Mouse (Mus musculus): ENCODE data around the gene Wasl.
A peak's percentile ranks its signal among the peaks of the same experiment; 100 is the strongest.

Wasl gene

DNA sequence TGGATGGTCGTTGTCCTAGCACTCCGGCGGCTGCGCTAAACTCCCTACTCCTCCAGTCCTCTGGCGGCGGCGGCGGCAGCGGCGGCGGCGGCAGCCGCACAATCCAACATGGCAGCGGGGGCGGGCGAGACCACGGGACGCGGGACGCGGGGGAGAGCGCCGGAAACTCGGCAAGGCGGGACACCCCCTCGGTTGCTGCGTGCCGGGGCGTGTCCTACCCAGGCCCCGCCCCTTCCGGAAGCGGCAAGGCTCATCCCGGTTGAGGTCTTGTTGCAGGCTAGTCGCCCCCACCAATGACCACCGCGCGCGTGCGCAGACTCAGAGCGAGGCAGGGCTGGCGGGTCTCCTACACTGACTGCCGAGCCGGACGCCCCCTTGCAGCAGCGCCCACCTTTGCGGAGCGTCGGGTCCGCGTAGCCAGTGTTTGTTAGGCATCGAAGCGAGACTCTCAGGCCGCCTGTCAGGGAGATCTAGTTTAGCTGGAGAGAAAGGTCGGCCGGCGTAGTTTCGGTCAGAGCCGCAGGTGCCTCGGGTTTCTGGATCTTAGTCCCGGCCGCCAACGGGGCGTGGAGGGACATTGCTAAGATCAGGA, at the start of gene Wasl:
Gene Wasl, minus strand, starts transcription at position 143 of the 592 bp plus-strand sequence.
- DNase-seq (ENCODE audit: low read depth) = peak; percentile 97

- DNase-seq (ENCODE audit: low read depth) = no peak
Measured at GRCm38 (mm10) chr6:24707499-24707898, 42.7 kb upstream of the Wasl start.

- DNase-seq (ENCODE audit: low read depth) = peak; percentile 62
Measured at GRCm38 (mm10) chr6:24707090-24707489, 42.3 kb upstream of the Wasl start.

- DNase-seq (ENCODE audit: low read depth) = no peak
Measured at GRCm38 (mm10) chr6:24697216-24697615, 32.4 kb upstream of the Wasl start.

DNA sequence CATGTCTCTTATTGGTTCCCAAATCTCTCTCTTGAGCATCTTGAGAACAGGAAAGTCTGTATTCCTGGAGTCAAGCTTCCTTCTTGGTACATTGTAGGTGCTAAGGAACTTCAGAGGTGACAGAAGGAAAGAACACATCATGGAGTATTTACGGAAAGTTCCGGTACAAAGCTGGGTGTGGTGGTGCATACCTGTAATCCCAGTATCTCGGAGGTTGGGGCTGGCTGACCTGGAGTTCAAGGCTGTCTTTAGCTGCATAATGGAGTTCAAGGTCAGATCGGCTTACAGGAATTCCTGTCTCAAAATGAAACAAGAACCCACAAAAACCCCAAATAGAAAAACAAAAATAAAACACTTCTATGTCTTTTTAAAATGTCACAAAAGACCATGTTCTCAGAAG, 31.3 kb upstream of the Wasl start:
- peak; percentile 25 for DNase-seq (ENCODE audit: low read depth)

GRCm38 (mm10) chr6:24694455-24695410, 29.9 kb upstream of the Wasl start:
- DNase-seq (ENCODE audit: low read depth) = no peak

- DNase-seq (ENCODE audit: low read depth) = no peak
Measured at GRCm38 (mm10) chr6:24687871-24688270, 23.1 kb upstream of the Wasl start.

GRCm38 (mm10) chr6:24683113-24683512, 18.3 kb upstream of the Wasl start:
- no peak for DNase-seq (ENCODE audit: low read depth)

- DNase-seq (ENCODE audit: low read depth) = no peak
Measured at GRCm38 (mm10) chr6:24667829-24668228, 3.0 kb upstream of the Wasl start.

- no peak for DNase-seq (ENCODE audit: low read depth)
Measured at GRCm38 (mm10) chr6:24666248-24666647, 1.4 kb upstream of the Wasl start.

GRCm38 (mm10) chr6:24664133-24664866, 509 bp downstream of the Wasl start:
- peak; percentile 52 for DNase-seq (ENCODE audit: low read depth)

DNA sequence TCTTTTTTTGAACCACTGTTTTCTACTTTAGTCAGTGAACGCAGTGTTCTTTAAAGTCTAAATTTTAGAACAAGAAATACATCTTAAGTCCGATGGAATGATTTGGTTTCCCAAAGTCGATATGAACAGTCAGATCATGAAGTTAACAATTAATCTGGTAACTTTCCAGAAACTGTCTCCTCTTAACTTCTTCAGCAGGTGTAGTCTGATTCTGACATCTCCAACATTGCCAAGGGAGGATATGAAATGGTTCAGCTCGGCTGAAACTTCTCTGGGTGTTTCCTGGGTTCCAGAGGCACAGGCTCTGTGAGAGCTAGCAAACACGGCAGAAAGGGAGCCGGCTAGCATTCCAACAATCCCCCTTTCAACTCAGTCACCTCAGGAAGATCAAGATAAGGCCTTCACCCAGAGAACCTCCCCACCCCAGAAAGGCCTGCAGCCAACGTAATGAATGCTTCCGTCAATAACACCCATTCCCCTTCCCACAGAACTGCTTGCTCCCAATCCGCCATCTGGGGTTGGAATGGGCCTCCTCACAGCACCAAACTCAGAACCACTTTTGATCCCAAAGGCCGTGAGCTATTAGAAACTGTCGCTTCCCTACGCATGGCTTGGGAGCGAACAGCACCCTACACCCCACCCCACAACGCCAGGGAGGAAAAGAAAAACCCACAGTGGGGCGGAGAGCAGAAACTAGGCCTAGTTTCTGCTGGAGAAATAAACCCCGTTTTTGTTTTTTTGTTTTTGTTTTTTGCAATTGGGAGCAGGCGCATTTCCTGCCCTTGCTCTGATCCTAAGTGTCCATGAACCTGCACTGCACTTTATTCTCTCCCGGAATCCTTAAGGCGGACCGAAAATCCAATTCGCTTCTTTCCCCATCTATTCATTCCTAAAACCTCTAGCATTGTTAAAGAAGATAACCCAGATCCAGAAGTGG, 1.3 kb downstream of the Wasl start:
- DNase-seq (ENCODE audit: low read depth) = peak; percentile 39

DNA sequence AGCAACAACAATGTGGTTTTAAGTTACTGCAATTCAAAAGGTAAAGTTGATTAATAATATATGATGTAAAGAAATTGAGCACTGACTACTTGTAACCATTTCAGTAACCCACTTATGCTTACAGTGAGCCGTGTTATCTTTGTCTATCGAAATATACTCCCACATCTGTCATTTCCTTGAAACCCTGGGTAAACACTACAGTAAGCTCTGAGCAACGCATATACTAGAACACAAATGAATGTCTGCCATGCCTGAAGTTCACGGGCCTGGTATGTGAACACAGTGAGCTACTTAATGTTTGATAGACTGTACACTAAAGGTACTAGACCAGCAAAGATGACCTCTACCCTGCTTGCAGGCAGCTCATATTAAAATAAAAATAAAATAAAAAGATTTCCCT, 2.3 kb downstream of the Wasl start:
- peak; percentile 61 for DNase-seq (ENCODE audit: low read depth)

GRCm38 (mm10) chr6:24661879-24662278, 2.9 kb downstream of the Wasl start:
- DNase-seq (ENCODE audit: low read depth) = peak; percentile 36

DNA sequence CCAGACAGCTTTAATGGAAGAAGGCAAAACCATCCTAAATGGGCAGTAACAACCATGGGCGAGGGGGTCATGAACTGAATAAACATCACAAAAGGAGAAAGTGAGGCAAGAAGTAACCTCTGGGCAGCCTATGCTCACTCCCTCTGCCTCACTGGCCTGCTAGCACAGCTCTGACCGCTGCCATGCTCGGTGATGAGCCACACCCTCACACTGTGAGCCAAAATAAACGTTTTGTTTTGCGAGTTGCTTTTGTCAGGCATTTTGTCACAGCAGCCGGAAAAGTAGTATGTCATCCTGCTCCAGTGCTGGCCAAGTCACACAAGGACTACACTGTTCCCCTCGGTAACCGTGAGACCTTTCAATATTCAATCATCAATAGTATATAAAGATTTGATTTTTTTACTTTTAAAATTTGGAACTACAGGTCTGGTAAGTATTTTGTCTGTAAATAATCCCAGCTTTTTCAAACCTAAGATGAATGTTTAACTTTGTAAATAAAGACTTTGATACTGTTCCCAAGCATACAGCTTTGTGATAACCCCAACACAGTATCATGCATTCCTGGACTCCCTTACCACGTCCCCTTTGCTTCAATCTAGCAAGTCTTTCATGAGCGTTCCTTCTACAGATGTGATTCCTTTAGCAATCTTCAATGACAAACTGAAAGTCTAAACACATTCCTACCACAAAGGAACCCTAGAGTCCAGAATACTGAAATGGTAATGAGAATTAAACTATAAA, 7.0 kb downstream of the Wasl start:
- no peak for DNase-seq (ENCODE audit: low read depth)

- DNase-seq (ENCODE audit: low read depth) = no peak
Measured at GRCm38 (mm10) chr6:24656094-24656493, 8.7 kb downstream of the Wasl start.

GRCm38 (mm10) chr6:24651538-24651937, 13.3 kb downstream of the Wasl start:
- DNase-seq (ENCODE audit: low read depth) = no peak

GRCm38 (mm10) chr6:24650719-24651118, 14.1 kb downstream of the Wasl start:
- no peak for DNase-seq (ENCODE audit: low read depth)

- DNase-seq (ENCODE audit: low read depth) = no peak
Measured at GRCm38 (mm10) chr6:24648403-24648802, 16.4 kb downstream of the Wasl start.

GRCm38 (mm10) chr6:24647103-24647691, 17.6 kb downstream of the Wasl start:
- peak; percentile 49 for DNase-seq (ENCODE audit: low read depth)
